Mouse (Mus musculus): ENCODE results near the gene Deup1.

Gene Deup1

GRCm38 (mm10) chr9:15627785-15628287 is at the start of gene Deup1:
Gene Deup1 (minus strand): TSS chr9:15627933.
- peak; percentile 11 for DNase-seq (ENCODE audit: low spot score)

- no peak for DNase-seq (ENCODE audit: low spot score)
Measured at GRCm38 (mm10) chr9:15672251-15672650, 44.5 kb upstream of the Deup1 start.

GRCm38 (mm10) chr9:15670002-15670527 is 42.3 kb upstream of the Deup1 start:
- DNase-seq (ENCODE audit: low spot score), result no peak

- DNase-seq (ENCODE audit: low spot score), result no peak
Measured at GRCm38 (mm10) chr9:15669452-15669851, 41.7 kb upstream of the Deup1 start.

- no peak for DNase-seq (ENCODE audit: low spot score)
Measured at GRCm38 (mm10) chr9:15664606-15665005, 36.9 kb upstream of the Deup1 start.

GRCm38 (mm10) chr9:15659069-15659468 is 31.3 kb upstream of the Deup1 start:
- no peak for DNase-seq (ENCODE audit: low spot score)

GRCm38 (mm10) chr9:15658236-15658785 is 30.6 kb upstream of the Deup1 start:
- DNase-seq (ENCODE audit: low spot score), result no peak

GRCm38 (mm10) chr9:15653036-15653435 is 25.3 kb upstream of the Deup1 start:
- no peak for DNase-seq (ENCODE audit: low spot score)

GRCm38 (mm10) chr9:15649977-15650376 is 22.2 kb upstream of the Deup1 start:
- DNase-seq (ENCODE audit: low spot score), result no peak

GRCm38 (mm10) chr9:15627384-15627783 is 349 bp downstream of the Deup1 start:
- no peak for DNase-seq (ENCODE audit: low spot score)

GRCm38 (mm10) chr9:15624739-15625138 is 3.0 kb downstream of the Deup1 start:
- no peak for DNase-seq (ENCODE audit: low spot score)

- DNase-seq (ENCODE audit: low spot score), result no peak
Measured at GRCm38 (mm10) chr9:15619767-15620166, 8.0 kb downstream of the Deup1 start.

GRCm38 (mm10) chr9:15619020-15619590 is 8.6 kb downstream of the Deup1 start:
- DNase-seq (ENCODE audit: low spot score), result no peak

- no peak for DNase-seq (ENCODE audit: low spot score)
Measured at GRCm38 (mm10) chr9:15617061-15617460, 10.7 kb downstream of the Deup1 start.

GRCm38 (mm10) chr9:15616471-15616870 is 11.3 kb downstream of the Deup1 start:
- no peak for DNase-seq (ENCODE audit: low spot score)

- no peak for DNase-seq (ENCODE audit: low spot score)
Measured at GRCm38 (mm10) chr9:15609280-15609930, 18.3 kb downstream of the Deup1 start.

- no peak for DNase-seq (ENCODE audit: low spot score)
Measured at GRCm38 (mm10) chr9:15607601-15608000, 20.1 kb downstream of the Deup1 start.

- DNase-seq (ENCODE audit: low spot score), result no peak
Measured at GRCm38 (mm10) chr9:15603156-15603555, 24.6 kb downstream of the Deup1 start.

GRCm38 (mm10) chr9:15600859-15601540 is 26.7 kb downstream of the Deup1 start:
- no peak for DNase-seq (ENCODE audit: low spot score)

GRCm38 (mm10) chr9:15600156-15600858 is 27.4 kb downstream of the Deup1 start:
- no peak for DNase-seq (ENCODE audit: low spot score)

- DNase-seq (ENCODE audit: low spot score), result no peak
Measured at GRCm38 (mm10) chr9:15596598-15596997, 31.1 kb downstream of the Deup1 start.

- DNase-seq (ENCODE audit: low spot score), result no peak
Measured at GRCm38 (mm10) chr9:15594148-15594547, 33.6 kb downstream of the Deup1 start.
